Mouse (Mus musculus) lung, postnatal 36 days (tissue): ENCODE measurements around the gene Tnk2.
A peak's percentile ranks its signal among the peaks of the same experiment; 100 is the strongest.

Experiments used
- DNase-seq: peaks from one replicate; pipeline ENCODE4 v3.0.0; 2022; ENCODE audit warnings: mixed read lengths

Tnk2 gene

GRCm38 (mm10) chr16:32643661-32644061 is at the start of gene Tnk2:
TSS of gene Tnk2 (plus strand) at chr16:32643874.
- DNase-seq = peak; percentile 94

GRCm38 (mm10) chr16:32593916-32594315 is 49.8 kb upstream of the Tnk2 start:
- DNase-seq = no peak

- no peak for DNase-seq
Measured at GRCm38 (mm10) chr16:32594701-32595100, 49.0 kb upstream of the Tnk2 start.

GRCm38 (mm10) chr16:32595142-32595855 is 48.4 kb upstream of the Tnk2 start:
- peak; percentile 44 for DNase-seq

GRCm38 (mm10) chr16:32597909-32598381 is 45.7 kb upstream of the Tnk2 start:
- peak; percentile 22 for DNase-seq

- DNase-seq = no peak
Measured at GRCm38 (mm10) chr16:32599151-32599550, 44.5 kb upstream of the Tnk2 start.

- peak; percentile 58 for DNase-seq
Measured at GRCm38 (mm10) chr16:32602193-32602685, 41.4 kb upstream of the Tnk2 start.

- no peak for DNase-seq
Measured at GRCm38 (mm10) chr16:32607562-32608343, 35.9 kb upstream of the Tnk2 start.

GRCm38 (mm10) chr16:32608344-32608711 is 35.3 kb upstream of the Tnk2 start:
- DNase-seq = no peak

- DNase-seq = peak; percentile 97
Measured at GRCm38 (mm10) chr16:32608712-32609400, 34.8 kb upstream of the Tnk2 start, which contains the start of gene Tfrc. TSS of gene Tfrc (plus strand) at chr16:32608920.

- no peak for DNase-seq
Measured at GRCm38 (mm10) chr16:32609401-32609779, 34.3 kb upstream of the Tnk2 start.

GRCm38 (mm10) chr16:32610460-32611255 is 33.0 kb upstream of the Tnk2 start:
- DNase-seq = no peak

GRCm38 (mm10) chr16:32612052-32612451 is 31.6 kb upstream of the Tnk2 start:
- no peak for DNase-seq

- no peak for DNase-seq
Measured at GRCm38 (mm10) chr16:32613269-32613834, 30.3 kb upstream of the Tnk2 start.

GRCm38 (mm10) chr16:32614047-32614446 is 29.6 kb upstream of the Tnk2 start:
- no peak for DNase-seq

GRCm38 (mm10) chr16:32618946-32619345 is 24.7 kb upstream of the Tnk2 start:
- peak; percentile 64 for DNase-seq

- no peak for DNase-seq
Measured at GRCm38 (mm10) chr16:32628140-32628539, 15.5 kb upstream of the Tnk2 start.

- DNase-seq = no peak
Measured at GRCm38 (mm10) chr16:32632328-32632824, 11.3 kb upstream of the Tnk2 start.

GRCm38 (mm10) chr16:32633486-32634012 is 10.1 kb upstream of the Tnk2 start:
- no peak for DNase-seq

- no peak for DNase-seq
Measured at GRCm38 (mm10) chr16:32634183-32634582, 9.5 kb upstream of the Tnk2 start.

GRCm38 (mm10) chr16:32635314-32635713 is 8.4 kb upstream of the Tnk2 start:
- no peak for DNase-seq

GRCm38 (mm10) chr16:32636331-32636730 is 7.3 kb upstream of the Tnk2 start:
- DNase-seq = no peak
